Mouse (Mus musculus): ENCODE measurements around the gene Camkmt.

The Camkmt gene

DNA sequence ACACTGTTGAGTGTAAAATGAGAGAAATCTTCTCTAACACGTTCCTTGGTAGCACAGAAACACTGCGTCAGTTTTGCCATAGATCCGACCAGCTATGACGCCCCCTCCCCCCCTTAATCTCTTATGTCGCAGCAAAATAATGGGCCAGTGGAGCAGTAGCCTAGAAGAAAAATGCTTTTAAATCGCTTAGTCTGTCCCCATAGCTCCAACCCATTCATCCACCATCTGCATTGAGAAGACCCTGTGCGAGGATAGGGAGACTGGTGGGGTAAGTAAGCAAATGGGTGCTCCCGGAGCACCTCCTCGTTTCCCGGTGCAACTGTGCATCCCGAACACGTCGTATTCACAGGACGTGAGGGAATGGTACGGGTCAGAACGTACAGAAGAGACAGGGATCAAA is 731 bp upstream of the Camkmt start:
- DNase-seq (ENCODE audit: low spot score in 2 of 2), result no peak

DNA sequence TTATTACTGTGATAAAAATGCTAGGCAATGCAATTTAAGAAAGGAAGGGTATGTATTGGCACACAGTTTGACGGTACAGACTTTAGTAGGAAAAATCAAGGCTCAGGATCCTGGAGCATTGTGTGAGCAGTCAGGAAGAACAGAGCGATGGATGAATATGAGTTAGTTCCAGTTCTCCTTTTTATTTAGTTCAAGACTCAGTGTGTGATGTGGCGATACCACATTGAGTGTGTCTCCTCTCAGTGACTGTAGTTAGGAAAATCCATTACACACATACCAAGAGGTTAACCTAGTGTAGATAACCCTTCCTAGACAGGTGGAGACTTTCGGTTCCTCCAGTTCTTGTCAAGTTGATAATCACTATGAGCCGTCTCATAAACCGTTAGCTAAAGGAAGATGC is 1.4 kb downstream of the Camkmt start:
- DNase-seq (ENCODE audit: low spot score in 2 of 2), result no peak

DNA sequence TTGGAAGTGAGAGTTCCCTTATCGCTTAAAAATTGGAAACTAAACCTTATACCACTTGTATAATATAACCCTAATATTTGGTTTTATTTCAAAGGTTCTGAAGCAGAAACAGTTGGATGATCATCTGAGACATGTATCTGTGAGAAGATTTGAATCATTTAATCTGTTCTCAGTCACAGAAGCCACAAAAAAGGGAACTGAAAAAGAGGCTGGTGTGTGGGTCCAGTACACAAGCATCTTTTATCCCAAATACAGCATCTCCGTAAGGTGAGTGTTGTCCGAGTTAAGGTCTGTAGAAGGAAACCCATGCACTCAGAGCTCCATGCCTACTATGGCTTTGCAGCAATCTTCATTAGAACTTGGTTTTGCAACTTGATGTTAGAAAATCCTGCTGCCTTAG is 6.0 kb downstream of the Camkmt start:
- DNase-seq (ENCODE audit: low spot score in 2 of 2), result no peak

DNA sequence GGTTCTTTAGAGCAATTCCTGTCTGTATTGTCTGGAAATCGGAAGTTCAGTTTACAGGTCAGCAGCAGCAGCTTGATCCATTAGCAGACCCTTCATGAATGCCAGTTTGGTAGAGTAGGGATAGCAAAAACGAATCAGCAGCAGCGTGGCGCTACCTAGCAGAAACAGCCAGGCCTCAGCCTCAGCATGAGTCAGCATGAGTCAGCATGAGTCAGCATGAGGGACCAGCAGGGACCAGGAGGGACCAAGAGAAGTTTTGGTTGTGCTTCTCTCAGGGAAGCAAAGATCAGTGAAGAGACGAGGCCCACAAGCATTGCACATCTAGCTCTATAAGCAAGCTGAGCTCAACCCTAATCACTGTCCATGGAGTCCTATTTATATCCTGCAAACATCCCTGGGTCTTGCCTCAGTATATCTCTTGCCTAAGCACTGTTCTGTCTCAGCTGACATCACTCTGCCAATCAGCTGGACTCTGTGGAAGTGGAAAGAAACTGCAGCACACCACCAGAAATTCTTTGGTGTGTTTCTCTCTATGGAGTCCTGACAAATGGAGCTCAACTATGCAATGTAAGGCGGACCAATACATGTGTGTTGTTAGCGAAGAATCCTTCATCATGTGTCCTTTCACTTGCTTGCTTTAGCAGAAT is 8.4 kb downstream of the Camkmt start:
- DNase-seq (ENCODE audit: low spot score in 2 of 2), result no peak

DNA sequence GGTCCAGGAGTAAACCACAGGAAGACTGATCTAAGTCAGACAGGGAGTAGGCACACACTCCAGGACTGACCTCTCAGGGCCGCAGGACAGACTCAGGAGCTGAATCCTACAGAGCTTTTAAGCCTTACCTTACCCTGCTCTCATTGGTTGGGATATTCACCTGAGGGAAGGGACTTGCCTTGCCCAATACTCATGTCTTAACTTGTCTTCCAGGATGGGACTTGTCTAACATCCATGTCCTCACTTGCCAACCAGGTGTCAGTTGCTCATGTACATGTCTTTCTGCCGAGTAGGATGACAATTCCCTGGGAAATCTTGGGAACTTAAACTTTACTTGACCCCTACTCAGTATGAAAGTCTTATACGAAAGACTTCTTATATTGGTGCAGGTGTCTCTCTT is 9.9 kb downstream of the Camkmt start:
- no peak for DNase-seq (ENCODE audit: low spot score in 2 of 2)

DNA sequence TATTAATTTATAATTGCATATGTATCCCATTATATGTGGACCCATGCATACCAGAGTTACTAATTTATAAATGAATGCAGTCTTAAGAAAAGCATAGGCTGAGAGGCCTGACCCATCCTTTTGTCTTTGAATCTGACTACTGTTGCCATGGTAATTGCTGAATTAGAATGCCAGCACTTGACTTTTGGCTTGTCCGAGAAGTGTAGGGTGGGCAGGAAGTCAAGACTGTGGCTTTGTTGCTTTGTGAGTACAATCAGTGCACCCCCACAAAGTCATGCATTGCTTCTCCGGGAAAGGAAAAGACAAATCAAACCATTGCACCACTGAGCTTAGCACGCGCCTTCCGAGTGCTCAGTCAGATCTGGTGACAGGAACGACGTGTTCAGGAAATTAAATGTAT is 11.4 kb downstream of the Camkmt start:
- no peak for DNase-seq (ENCODE audit: low spot score in 2 of 2)

DNA sequence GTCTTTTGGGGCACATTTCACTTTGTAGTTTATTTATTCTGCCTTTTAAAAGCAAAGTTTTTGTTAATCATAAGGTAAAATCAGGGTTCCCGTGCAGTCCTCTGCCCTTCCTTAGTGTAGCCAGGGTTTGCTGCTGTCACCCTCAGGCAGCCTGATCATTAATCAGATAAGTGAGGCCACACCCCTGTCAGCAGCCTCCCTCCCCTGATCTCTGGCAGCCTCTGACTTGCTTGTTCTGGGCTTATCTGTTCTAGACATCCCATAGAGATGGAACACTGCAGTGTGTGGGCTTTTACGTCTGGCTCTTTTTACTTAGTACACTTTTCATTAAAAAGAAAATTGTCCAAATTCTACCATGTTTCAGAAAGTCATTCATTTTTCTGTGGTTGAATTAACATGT is 13.0 kb downstream of the Camkmt start:
- no peak for DNase-seq (ENCODE audit: low spot score in 2 of 2)

DNA sequence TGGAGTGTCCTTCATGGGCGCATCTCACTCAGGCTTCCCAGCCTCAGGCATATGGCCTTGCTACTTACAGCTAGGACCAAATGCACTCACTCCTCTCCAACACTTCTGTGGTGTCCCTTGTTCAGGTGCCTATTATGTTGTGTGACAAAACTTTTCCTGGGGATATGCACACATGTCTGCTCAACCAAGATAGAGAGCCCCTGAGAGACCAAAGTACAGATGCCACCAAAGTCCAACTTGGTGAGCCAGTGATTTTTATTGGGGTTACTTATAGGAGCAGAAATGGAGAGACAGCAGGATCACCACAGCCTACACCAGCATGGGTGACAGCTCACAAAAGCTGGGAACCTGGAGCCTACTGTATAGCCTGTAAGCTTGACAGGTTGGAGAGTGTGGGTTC is 20.3 kb downstream of the Camkmt start:
- no peak for DNase-seq (ENCODE audit: low spot score in 2 of 2)

DNA sequence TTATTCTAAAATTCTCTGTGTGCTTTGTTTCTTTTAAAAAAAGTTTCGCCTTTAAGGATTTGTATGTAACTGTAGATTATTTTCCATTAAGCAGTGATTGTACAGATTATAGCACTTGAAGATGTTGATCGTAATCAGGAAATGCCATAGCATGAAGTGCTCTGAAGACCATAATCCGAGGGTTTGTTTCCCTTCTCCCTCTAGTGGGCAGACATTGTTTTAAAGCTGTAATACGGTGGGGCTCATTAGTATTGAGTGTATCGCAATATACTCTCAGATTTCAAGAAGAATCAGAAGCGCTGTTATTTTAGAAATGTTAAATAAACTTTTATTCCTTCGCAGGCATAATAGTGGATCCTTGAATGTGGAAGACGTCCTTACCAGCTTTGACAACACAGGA is 23.1 kb downstream of the Camkmt start:
- DNase-seq (ENCODE audit: low spot score in 2 of 2), result no peak

DNA sequence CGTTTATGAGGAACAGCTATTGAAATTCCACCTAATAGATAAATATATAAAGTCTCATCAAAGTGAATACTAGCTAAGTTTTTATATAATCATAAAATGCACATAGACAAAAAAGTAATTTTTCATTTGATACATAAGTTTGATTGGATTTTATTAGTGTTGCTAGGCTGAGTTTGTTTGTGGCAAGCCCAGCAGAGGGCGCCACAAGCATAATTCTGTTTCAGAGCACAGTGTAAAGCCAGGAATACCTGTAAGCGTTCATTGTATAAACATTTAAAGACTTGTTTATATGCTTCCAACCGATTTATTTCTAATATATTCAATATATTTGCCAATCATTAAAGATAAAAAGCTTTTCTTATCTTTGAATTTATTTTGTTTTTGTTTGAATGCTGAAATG is 26.3 kb downstream of the Camkmt start:
- peak in 1 of 2 experiments; percentile 54 for DNase-seq (ENCODE audit: low spot score in 2 of 2)

DNA sequence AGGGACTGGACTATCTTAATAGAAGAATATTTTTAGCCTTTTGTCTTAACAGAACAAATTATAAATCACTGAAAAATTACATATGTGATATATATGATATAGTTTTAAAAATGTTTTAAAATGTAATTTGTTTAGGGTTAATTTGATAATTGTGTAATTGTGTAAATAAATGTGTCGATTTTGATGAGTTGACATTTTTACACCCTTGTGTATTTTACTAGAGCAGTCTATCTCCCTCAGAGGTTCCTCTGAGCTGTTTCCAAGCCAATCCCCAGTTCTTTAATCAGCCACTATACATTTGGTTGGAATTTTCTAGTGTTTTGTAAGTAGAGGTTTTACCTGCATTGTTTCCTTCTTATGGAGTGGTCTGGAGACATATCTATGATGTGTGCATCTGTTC is 48.0 kb downstream of the Camkmt start:
- no peak for DNase-seq (ENCODE audit: low spot score in 2 of 2)

DNA sequence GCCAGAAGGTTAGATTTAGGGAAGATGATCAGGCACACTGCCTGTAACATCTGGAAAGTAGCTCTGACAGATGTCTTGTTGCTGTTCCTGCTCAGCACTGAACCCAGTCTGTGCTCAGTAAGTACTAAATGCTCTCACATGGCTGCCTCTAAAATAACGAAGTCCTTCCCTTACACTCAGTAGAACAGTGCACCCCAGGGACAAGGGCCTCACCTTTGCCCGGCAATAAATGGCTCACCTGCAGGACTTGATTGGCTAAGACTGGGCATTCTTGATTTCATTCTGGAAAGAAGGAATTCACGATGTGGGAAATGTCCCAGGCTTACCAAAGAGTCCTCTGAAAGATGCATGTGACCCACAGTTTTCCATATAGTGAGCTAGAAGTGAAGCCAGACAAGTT is 51.3 kb downstream of the Camkmt start:
- no peak for DNase-seq (ENCODE audit: low spot score in 2 of 2)

DNA sequence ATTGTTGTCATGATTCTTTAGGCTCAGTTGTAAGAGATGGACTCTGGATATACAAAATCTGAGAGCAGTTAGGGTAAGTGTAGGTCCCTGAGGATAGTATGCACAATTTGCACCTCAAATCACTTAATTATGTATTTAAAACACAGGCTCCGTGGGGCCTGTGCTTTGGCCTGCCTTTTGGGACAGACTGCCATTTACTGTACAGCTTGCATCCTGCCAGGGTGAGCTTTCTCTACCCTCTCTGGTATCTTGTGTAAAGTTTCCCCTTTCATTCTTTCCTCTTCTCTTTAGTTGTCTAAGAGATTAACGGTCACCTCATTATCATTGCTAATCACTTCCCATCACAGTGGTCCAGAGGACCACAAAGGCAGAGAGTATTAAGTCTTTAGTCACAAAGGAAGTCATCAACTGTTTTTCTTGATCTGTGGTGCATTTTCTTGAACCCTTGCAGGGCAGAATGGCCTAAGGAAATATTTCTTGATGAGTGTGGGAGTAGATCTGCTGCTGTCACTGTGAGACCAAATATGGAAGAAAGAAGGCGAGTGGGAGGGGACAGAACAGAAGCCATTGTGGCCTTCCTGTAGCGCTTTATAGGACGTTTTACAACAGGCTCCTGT is 52.3 kb downstream of the Camkmt start:
- no peak for DNase-seq (ENCODE audit: low spot score in 2 of 2)

DNA sequence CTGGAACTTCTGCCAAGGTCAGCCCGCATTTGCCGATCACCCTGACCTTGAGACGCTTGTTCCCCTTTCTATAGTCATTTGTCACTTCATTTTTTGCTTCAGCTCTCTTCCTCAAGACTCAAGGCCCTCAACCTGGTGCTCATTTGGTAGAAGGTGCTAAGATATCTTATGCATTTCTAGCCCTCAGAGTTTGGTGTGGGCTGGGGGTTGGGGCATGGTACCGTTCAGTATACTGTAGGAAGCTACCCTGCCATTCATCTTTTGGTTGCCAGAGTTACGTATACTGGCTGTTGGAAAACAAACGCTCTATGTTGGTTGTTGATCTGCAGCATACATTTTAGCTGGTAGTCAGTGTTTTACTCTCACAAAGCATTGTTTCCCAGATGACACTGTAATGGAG is 53.8 kb downstream of the Camkmt start:
- DNase-seq (ENCODE audit: low spot score in 2 of 2), result no peak

DNA sequence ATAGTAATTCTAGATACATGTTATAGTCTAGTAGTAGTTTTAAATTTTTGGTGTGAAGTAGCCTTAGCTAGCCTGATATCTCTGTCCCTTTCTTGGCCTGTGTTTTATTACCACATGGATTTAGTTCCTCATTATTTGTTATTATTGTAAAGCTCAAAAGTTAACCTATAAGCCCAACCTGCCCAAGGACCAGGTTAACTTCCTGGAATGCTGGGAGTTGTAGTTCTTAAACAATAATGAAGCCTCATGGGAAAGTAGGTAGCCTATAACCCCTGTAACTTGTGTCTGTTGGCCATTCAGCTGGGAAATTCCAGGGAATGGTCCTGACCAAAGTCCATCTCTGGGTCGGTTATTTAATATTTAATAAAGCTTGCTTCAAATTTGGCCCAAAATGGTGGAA is 58.0 kb downstream of the Camkmt start:
- DNase-seq (ENCODE audit: low spot score in 2 of 2), result no peak

DNA sequence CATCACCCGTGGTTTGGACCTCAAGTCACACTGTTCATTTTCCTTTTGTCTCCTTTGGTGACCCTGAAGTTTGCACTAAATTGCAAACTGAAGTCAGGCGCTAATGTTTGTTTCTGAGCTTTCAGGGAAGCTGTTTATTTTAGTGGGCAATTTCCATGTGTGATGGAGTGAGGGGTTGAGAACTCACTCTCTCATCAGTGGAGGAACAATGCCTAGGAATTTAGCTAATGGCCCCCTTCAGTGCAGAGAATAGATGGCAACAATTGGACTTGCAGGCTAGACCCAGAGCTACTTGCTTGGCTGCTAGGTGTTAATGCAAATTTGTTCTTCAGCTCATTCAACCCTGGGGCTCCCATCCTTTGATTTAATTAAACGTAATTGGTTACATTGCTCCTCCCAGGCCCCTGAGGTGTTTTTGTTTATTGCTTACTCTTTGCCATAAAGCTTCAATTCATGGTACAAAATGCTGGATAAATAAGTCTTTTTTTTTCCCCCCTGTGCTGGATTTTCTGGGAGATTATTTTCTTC is 58.9 kb downstream of the Camkmt start:
- DNase-seq (ENCODE audit: low spot score in 2 of 2), result no peak

DNA sequence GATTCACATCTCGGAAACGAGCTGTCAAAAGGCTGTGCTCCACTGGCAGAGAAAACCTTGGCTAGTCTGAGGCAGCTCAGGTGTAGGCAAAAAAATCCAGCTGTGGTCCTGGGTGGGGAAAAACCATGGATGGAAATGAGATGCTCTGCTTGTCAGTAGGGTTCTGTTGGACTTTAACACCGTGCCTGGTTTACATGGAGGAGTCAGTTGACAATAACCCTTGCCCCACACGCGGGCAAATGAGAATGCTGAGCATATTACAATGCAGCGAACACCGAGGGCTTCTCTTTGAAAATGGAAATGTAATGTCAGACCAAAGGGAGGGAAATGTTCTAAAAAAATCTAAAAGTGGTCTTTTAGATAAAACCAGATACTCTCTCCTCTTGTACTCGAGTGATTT is 60.9 kb downstream of the Camkmt start:
- DNase-seq (ENCODE audit: low spot score in 2 of 2), result no peak

DNA sequence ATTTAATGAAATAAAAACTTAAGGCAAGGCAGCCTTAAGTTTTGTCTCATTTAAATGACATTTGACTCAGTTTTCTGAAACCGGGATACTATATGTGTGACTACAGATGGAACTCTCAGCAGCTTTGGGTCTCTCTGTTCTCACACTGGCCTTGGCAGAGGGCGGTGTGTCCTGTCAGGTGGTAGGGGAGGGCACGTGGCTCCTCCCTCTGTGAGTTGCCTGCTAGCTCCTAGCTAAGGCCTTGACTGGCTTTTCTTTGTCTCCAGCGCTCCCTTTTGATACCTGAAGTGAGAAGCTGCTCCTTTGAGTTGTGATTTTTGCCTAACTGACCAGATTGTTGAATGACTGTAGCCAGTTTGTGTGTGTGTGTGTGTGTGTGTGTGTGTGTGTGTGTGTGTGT is 67.8 kb downstream of the Camkmt start:
- DNase-seq (ENCODE audit: low spot score in 2 of 2), result no peak

DNA sequence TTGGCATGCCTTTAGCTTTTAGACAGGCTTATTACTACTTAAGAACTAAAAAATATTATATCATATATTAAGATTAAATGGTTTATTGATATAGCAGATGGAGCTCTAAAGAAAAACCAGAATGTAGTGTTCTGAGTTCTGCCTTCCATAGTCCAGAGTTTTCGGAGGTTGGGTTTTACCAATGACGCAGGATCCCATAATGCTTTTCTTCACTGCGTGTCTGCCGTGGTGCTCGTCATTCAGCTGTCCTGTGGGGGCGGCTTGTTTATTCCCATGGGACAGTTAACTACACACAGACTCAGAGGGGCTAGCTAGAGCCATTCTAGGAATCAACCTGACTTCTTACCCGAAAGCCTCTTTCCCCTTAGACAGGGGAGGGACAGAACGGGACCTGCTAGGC is 69.2 kb downstream of the Camkmt start:
- no peak for DNase-seq (ENCODE audit: low spot score in 2 of 2)

DNA sequence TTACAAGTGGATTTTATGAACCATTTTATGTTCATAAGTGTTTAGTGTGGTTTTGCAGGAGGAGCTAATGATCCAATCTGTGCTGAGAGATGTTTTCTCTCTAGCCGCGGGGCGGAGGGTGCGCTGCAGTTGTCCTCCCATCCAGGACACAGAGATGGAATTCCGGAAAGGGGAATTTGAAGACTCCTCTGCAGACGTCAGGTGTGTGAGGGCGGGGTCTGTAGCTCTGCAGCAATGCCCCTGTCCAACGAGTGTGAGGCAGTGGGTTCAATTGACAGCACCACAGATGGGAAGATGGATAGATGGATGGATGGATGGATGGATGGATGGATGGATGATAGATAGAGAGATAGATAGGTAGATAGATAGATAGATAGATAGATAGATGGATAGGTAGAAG is 70.4 kb downstream of the Camkmt start:
- no peak for DNase-seq (ENCODE audit: low spot score in 2 of 2)

DNA sequence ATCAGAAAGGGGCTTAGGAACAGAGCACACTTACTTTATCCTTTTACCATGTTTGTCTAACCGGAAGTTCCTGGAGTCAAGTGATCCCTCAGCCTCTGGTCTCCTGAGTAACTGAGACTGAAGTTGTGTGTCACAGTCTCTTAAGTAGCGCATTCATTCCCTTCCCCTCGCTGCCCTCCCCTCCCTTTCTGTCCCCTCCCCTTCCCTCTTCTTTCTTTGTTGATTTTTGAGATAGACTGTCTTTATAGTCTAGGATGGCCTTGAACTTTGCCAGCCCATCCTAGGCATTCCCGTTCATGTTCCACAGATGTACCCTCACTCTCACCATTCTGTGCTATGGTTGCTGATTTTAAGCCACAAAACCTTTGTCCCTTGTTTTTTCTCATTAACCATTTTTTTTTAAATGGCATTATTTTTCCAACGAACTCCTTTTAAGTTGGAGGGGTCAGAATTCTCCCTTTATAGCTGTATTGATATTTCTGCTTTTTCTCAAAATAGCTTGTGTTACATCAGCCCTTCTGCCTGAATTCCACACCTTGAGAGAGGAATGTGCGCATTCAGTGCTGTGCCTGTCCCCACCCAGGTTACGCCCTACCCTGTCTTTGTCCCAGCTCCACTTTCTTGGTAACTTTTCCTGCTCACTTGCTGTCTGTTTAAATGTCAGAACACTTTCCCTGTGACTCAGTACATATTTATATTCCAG is 72.4 kb downstream of the Camkmt start:
- no peak for DNase-seq (ENCODE audit: low spot score in 2 of 2)

DNA sequence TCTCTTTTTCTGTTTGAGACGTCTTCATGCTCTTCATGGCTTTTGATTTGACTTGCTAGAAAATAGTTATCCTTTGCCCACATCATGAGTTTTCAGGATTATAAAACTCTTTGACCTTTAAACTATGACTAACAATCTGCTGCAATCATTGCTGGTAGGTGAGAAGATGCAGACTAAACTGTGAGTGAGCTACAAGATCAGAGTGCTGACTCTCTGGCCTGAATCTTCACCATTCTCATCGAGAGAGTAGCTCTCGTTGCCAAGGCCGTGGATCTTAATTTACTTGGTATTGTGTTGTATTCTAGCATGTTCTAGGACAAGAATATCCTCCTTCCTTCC is 72.9 kb downstream of the Camkmt start:
- DNase-seq (ENCODE audit: low spot score in 2 of 2), result no peak

DNA sequence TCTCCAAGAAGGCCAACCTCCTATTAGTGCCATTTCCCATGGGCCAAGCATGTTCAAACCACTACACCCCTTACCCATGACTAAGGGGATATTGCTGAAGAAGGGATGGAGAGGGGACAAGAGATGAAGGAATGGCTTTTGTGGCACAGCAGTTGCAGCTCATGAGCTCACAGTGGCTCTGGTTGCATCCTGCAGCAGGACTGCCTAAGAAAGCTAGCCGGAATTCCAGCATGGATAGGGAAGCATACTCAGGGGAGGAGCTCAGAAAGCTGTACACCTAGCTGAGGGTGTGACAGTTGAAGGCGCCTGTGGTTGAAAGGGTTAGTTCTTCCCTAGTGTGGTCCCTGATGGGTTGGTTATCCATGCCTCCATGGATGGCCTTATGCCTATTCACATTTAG is 78.4 kb downstream of the Camkmt start:
- no peak for DNase-seq (ENCODE audit: low spot score in 2 of 2)
